ENCODE assay signal across 13 mouse cellular contexts in the genomic region with DNA sequence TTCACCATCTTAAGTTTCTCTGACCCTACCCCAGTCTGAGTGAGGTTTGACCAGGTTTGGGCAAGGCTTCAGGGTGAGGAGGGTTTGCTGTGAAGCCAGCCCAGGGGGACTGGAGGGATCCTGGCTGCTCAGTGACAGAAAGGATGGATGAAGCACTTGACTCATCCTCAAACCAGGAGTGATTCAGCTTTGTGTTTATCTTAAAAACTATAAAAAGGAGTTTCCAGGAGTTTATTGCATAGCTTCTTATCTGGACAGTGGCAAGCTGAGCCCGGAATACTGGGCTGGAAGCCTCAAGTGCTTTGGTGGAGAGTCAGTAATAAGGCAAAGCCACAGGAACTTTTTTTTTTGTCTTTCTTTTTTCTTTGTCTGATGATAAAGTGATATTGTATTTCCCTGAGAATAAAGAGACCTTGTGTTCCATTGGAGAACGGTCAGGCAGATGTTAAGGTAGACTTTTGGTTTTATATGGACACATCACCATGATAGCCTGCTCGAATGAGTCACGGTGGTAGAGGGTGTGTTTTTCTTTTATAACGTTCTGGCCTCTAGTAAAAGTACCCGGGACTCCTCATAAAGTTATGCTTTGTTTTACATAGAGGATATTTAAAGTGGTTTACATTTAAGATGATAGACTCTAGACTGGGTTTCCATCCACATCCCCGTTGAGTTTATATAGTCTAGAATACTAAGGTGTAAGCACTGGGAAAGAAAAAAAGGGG.
"Had no signal": no experiment of that assay in that cellular context is flagged by ENCODE, and none has a peak within 500 bp of the region (broad histone marks: within the 10 kb centered on the region; RNA-seq: fewer than 3 reads in every experiment).

No protein-coding gene starts in this region.

- H3K27ac ChIP-seq: layer of hippocampus, adult 2 months; liver, embryonic 15.5 days; midbrain, embryonic 13.5 days; neural tube, embryonic 15.5 days had no signal

- H3K36me3 ChIP-seq: liver, embryonic 15.5 days; midbrain, embryonic 13.5 days; neural tube, embryonic 15.5 days had no signal

- DNase-seq: kidney, postnatal 36 days; left cerebral cortex, postnatal 4 days; lung, adult 2 months; lung, postnatal 36 days; right cerebral cortex, adult 18-20 months; right cerebral cortex, postnatal 25 days; thymus, adult 2 months; thymus, postnatal 25 days had no signal

- H3K4me3 ChIP-seq: layer of hippocampus, adult 2 months; liver, embryonic 15.5 days; midbrain, embryonic 13.5 days; neural tube, embryonic 15.5 days had no signal

- H3K4me1 ChIP-seq: liver, embryonic 15.5 days; neural tube, embryonic 15.5 days had no signal

- H3K9me3 ChIP-seq: liver, embryonic 15.5 days; midbrain, embryonic 13.5 days; neural tube, embryonic 15.5 days had no signal

- ATAC-seq: midbrain, embryonic 13.5 days had no signal

- H3K9ac ChIP-seq: liver, embryonic 15.5 days; midbrain, embryonic 13.5 days; neural tube, embryonic 15.5 days had no signal

- H3K4me2 ChIP-seq: liver, embryonic 11.5 days; liver, embryonic 15.5 days; midbrain, embryonic 13.5 days; neural tube, embryonic 15.5 days had no signal

- H3K27me3 ChIP-seq: liver, embryonic 15.5 days; midbrain, embryonic 13.5 days; neural tube, embryonic 15.5 days had no signal
